ENCODE assay signal across 9 mouse cellular contexts in the genomic region with DNA sequence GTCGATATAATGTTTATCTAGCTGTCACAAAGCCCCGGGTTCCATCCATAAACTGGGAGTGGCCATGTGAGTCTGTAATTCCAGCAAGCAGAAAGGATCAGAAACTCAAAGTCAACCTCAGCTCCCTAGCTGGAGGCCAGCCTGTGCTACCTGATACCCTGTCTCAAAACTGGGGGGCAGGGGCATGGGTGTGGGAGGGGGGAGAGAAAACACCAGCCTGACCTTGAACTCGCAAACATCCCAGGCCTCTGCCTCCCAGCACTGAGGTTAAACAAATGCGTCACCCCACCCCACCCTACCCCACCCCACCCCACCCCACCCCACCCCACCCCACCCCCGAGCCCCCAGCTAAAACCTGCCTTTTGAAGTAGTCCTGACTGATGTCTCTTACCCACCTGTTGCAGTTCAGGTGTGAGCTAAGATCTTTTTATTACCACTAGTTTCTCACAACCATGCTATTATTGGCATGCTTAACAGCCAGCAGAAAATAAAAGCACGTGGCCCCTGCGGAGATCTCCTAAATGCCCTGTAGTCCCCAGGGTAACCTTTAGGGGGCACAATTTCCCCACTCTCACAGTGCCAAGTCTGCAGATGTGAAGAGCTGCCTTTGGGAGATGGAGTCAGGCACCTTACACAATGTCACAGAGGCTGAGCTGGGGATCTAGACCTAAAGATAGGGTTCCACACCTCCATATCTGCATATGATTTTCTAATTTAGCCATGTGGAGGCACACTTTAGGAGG. TPM values are rescaled to one million over a fixed set of nuclear protein-coding genes. Genes with fewer than 3 reads are reported as not detected.
DNase-seq lines count a peak whose midpoint lies in the region; ATAC-seq and TF ChIP-seq lines count a peak whose summit lies in the region.
"Had no signal": no experiment of that assay in that cellular context is flagged by ENCODE, and none has a peak within 500 bp of the region (broad histone marks: within the 10 kb centered on the region; RNA-seq: fewer than 3 reads in every experiment).

No protein-coding gene starts in this region.

- H3K27me3 ChIP-seq in liver, embryonic 14.5 days (ENCODE audit: control insufficient read depth, insufficient read depth, low read length) = no peaks in the 10 kb centered on the region; the same call in 1 of the 2 replicates
- no peaks in the 10 kb centered on the region for H3K27me3 ChIP-seq in forebrain, embryonic 14.5 days (replicated peaks; ENCODE audit: control insufficient read depth, insufficient read depth, low read length)

- H3K4me2 ChIP-seq in liver, embryonic 14.5 days (ENCODE audit: low read depth) = no peak overlapping the region
- H3K4me2 ChIP-seq in forebrain, embryonic 14.5 days (ENCODE audit: low read length) = no peak overlapping the region
- H3K4me2 ChIP-seq: hindbrain, embryonic 15.5 days had no signal

- peaks cover 0 to 10% of the 10 kb centered on the region in 2 experiments; a peak in 3 of 4 replicates for H3K4me1 ChIP-seq in liver, embryonic 14.5 days (replicated peaks; ENCODE audit: control insufficient read depth in 2 of 2, insufficient read depth in 2 of 2, low read length in 1 of 2)
- H3K4me1 ChIP-seq in forebrain, embryonic 14.5 days (ENCODE audit: control insufficient read depth, insufficient read depth, low read length) = peaks cover 5% of the 10 kb centered on the region; the same call in 1 of the 2 replicates
- H3K4me1 ChIP-seq: hindbrain, embryonic 15.5 days had no signal

- peak; percentile 29 for DNase-seq in right cerebral cortex, adult 18-20 months
- DNase-seq in right cerebral cortex, postnatal 4 days = no peak
- DNase-seq in ZHBTc4 (ENCODE audit: low read depth, low spot score) = peak; percentile 86
- DNase-seq in liver, embryonic 14.5 days (ENCODE audit: low read depth in 3 of 3, low spot score in 3 of 3) = peak; percentile 24 to 48 (median 43)
- peak; percentile 72 for DNase-seq in retina, postnatal 1 day
- DNase-seq in forebrain, embryonic 14.5 days (ENCODE audit: low spot score) = no peak

- no peak for TF ChIP-seq EP300 in liver, embryonic 14.5 days (IDR thresholded peaks at IDR 0.05; ENCODE audit: low read depth)

- no peaks in the 10 kb centered on the region for H3K9me3 ChIP-seq in liver, embryonic 14.5 days (ENCODE audit: control insufficient read depth, low read length)
- no peaks in the 10 kb centered on the region for H3K9me3 ChIP-seq in forebrain, embryonic 14.5 days (replicated peaks; ENCODE audit: control insufficient read depth, low read length)
- H3K9me3 ChIP-seq: hindbrain, embryonic 15.5 days had no signal

- TF ChIP-seq CTCF in liver, embryonic 14.5 days (IDR thresholded peaks at IDR 0.05; ENCODE audit: low read depth) = peak; percentile 76

- H3K9ac ChIP-seq in liver, embryonic 14.5 days (replicated peaks) = no peak overlapping the region
- no peak overlapping the region for H3K9ac ChIP-seq in forebrain, embryonic 14.5 days (ENCODE audit: low read length)
- H3K9ac ChIP-seq: hindbrain, embryonic 15.5 days had no signal

- no peaks in the 10 kb centered on the region for H3K36me3 ChIP-seq in liver, embryonic 14.5 days (replicated peaks; ENCODE audit: control insufficient read depth, insufficient read depth, low read depth)
- H3K36me3 ChIP-seq in forebrain, embryonic 14.5 days (ENCODE audit: control insufficient read depth, insufficient read depth, low read length) = no peaks in the 10 kb centered on the region
- H3K36me3 ChIP-seq: hindbrain, embryonic 15.5 days had no signal

- H3K4me3 ChIP-seq in liver, embryonic 14.5 days (ENCODE audit: insufficient read depth in 1 of 2, low read depth in 2 of 2, low read length in 2 of 2) = no peak overlapping the region
- H3K4me3 ChIP-seq in forebrain, embryonic 14.5 days (ENCODE audit: low read depth, low read length) = no peak overlapping the region
- H3K4me3 ChIP-seq: hindbrain, embryonic 15.5 days had no signal

- no peak overlapping the region for H3K27ac ChIP-seq in liver, embryonic 14.5 days
- no peak overlapping the region for H3K27ac ChIP-seq in forebrain, embryonic 14.5 days (ENCODE audit: low read depth, low read length)
- H3K27ac ChIP-seq: hindbrain, embryonic 15.5 days had no signal

- peak; percentile 72 for ATAC-seq in common myeloid progenitor, adult 5-6 weeks (replicated peaks; ENCODE audit: low read depth, poor library complexity, severe bottlenecking)
- ATAC-seq in inflammation-experienced regulatory T-cells, adult 6 months = peak; percentile 67
- ATAC-seq in liver, embryonic 14.5 days (ENCODE audit: insufficient read depth) = peak; percentile 33; the same call in 1 of the 2 replicates
- ATAC-seq in forebrain, embryonic 14.5 days = no peak

- WGBS in liver, embryonic 14.5 days (ENCODE audit: insufficient replicate concordance) = 9% methylated on average over 7 of the region's 7 CpGs
- WGBS in forebrain, embryonic 14.5 days = 30% methylated on average over 7 of the region's 7 CpGs

RNA-seq across cellular contexts. Expression of a gene that starts 1.4 kb away (rescaled TPM):
- 0.19 and 2.5 TPM in 2 replicates for total RNA-seq in common myeloid progenitor, adult 5-6 weeks (2017)
- under 1 TPM in 2 of 3 experiments, not detected in 1; 0.05 to 0.16 TPM for polyA plus RNA-seq in inflammation-experienced regulatory T-cells, adult 6 months (2017; shearing (Covaris generic))
- 0.06 and 0.15 TPM in 2 replicates for polyA plus RNA-seq in liver, embryonic 14.5 days (2012; rRNA removed)
- polyA plus RNA-seq in liver, embryonic 14.5 days (2014; fragmentation: Nextera tagmentation; extraction: Ambion mirVana) = 0.06 and 0.08 TPM in 2 replicates
- 5.0 and 6.2 TPM in 2 replicates for polyA plus RNA-seq in forebrain, embryonic 14.5 days (2014; fragmentation: Nextera tagmentation; extraction: Ambion mirVana)

RNA-seq across cellular contexts. Expression of a gene that starts 8.3 kb away (rescaled TPM):
- total RNA-seq in common myeloid progenitor, adult 5-6 weeks (2017) = 0.41 and 0.63 TPM in 2 replicates
- 1 to 10 TPM in 1 of 3 experiments, under 1 TPM in 2; 0.45 to 1.1 (median 0.95) TPM for polyA plus RNA-seq in inflammation-experienced regulatory T-cells, adult 6 months (2017; shearing (Covaris generic))
- polyA plus RNA-seq in liver, embryonic 14.5 days (2012; rRNA removed) = 0.88 and 0.96 TPM in 2 replicates
- 0.04 and 0.39 TPM in 2 replicates for polyA plus RNA-seq in liver, embryonic 14.5 days (2014; fragmentation: Nextera tagmentation; extraction: Ambion mirVana)
- polyA plus RNA-seq in forebrain, embryonic 14.5 days (2014; fragmentation: Nextera tagmentation; extraction: Ambion mirVana) = 0.47 and 0.99 TPM in 2 replicates

RNA-seq across cellular contexts. Expression of a gene that starts 29.7 kb away (rescaled TPM):
- total RNA-seq in common myeloid progenitor, adult 5-6 weeks (2017) = 23.2 and 28.2 TPM in 2 replicates
- 10 to 100 TPM in 2 of 3 experiments, 1 to 10 TPM in 1; 6.5 to 11.3 (median 11.3) TPM for polyA plus RNA-seq in inflammation-experienced regulatory T-cells, adult 6 months (2017; shearing (Covaris generic))
- polyA plus RNA-seq in liver, embryonic 14.5 days (2012; rRNA removed) = 5.1 and 5.8 TPM in 2 replicates
- 4.6 and 4.7 TPM in 2 replicates for polyA plus RNA-seq in liver, embryonic 14.5 days (2014; fragmentation: Nextera tagmentation; extraction: Ambion mirVana)
- 17.3 and 18.0 TPM in 2 replicates for polyA plus RNA-seq in forebrain, embryonic 14.5 days (2014; fragmentation: Nextera tagmentation; extraction: Ambion mirVana)

RNA-seq across cellular contexts. Expression of a gene that starts 43.7 kb away (rescaled TPM):
- total RNA-seq in common myeloid progenitor, adult 5-6 weeks (2017) = 0.92 and 1.6 TPM in 2 replicates
- not detected for polyA plus RNA-seq in inflammation-experienced regulatory T-cells, adult 6 months (2017; shearing (Covaris generic))
- polyA plus RNA-seq in liver, embryonic 14.5 days (2012; rRNA removed) = 0.03 and 0.04 TPM in 2 replicates
- not detected in 2 replicates for polyA plus RNA-seq in liver, embryonic 14.5 days (2014; fragmentation: Nextera tagmentation; extraction: Ambion mirVana)
- 0.14 and 0.36 TPM in 2 replicates for polyA plus RNA-seq in forebrain, embryonic 14.5 days (2014; fragmentation: Nextera tagmentation; extraction: Ambion mirVana)

RNA-seq across cellular contexts. Expression of a gene that starts 43.9 kb away (rescaled TPM):
- 1.2 and 3.8 TPM in 2 replicates for total RNA-seq in common myeloid progenitor, adult 5-6 weeks (2017)
- polyA plus RNA-seq in inflammation-experienced regulatory T-cells, adult 6 months (2017; shearing (Covaris generic)) = under 1 TPM; 0.18 to 0.46 (median 0.46) TPM
- polyA plus RNA-seq in liver, embryonic 14.5 days (2012; rRNA removed) = 0.38 and 0.51 TPM in 2 replicates
- 0.04 and 0.08 TPM in 2 replicates for polyA plus RNA-seq in liver, embryonic 14.5 days (2014; fragmentation: Nextera tagmentation; extraction: Ambion mirVana)
- polyA plus RNA-seq in forebrain, embryonic 14.5 days (2014; fragmentation: Nextera tagmentation; extraction: Ambion mirVana) = 4.4 and 5.5 TPM in 2 replicates

Comparison
In these comparisons a context has a peak if more than half of its experiments do, and no peak if none do; other contexts are left out.
1. DNase-seq: peak in right cerebral cortex, adult 18-20 months (single experiment), ZHBTc4 (single experiment), liver, embryonic 14.5 days (3 of 3) and retina, postnatal 1 day (single experiment); none in right cerebral cortex, postnatal 4 days (single experiment) and forebrain, embryonic 14.5 days (single experiment).